Mouse (Mus musculus): ENCODE results near the gene Slc1a5.

GRCm38 (mm10) chr7:16840109-16840491 lies 59.0 kb downstream of the Slc1a5 start:
- TF ChIP-seq CTCF (conservative IDR thresholded peaks at IDR 0.05; ENCODE audit: low read length) (no peak), NANOG (IDR thresholded peaks at IDR 0.05; ENCODE audit: borderline replicate concordance, low read length) (no peak), POU5F1 (IDR thresholded peaks at IDR 0.05; ENCODE audit: borderline replicate concordance, low read length) (no peak)
